Mouse (Mus musculus): ENCODE measurements around the gene Lrmda. TPM values are rescaled to one million over a fixed set of nuclear protein-coding genes. Genes with fewer than 3 reads are reported as not detected.
A peak's percentile ranks its signal among the peaks of the same experiment; 100 is the strongest.

Gene Lrmda
- polyA plus RNA-seq, 1 experiment = not detected

- no peak overlapping the region for H3K4me3 ChIP-seq (ENCODE audit: low read depth, low read length)
- WGBS = 15% methylated on average over 20 of the region's 20 CpGs
- H3K36me3 ChIP-seq (ENCODE audit: control insufficient read depth, insufficient read depth, low read length) = no peaks in the 10 kb centered on the region
- TF ChIP-seq POLR2A (IDR thresholded peaks at IDR 0.05; ENCODE audit: low read depth, low read length) (no peak), CTCF (IDR thresholded peaks at IDR 0.05; ENCODE audit: extremely low read depth, insufficient read length, insufficient replicate concordance, low read depth, low read length) (peak; percentile 45; the same call in 1 of the 2 replicates)
- no peaks in the 10 kb centered on the region; the same call in 1 of the 2 replicates for H3K4me1 ChIP-seq (ENCODE audit: control insufficient read depth, insufficient read depth, insufficient read length, low read length)
- H3K27me3 ChIP-seq (ENCODE audit: control insufficient read depth, insufficient read depth, low read length) = no peaks in the 10 kb centered on the region
- H3K27ac ChIP-seq (ENCODE audit: insufficient read depth, low read depth, low read length) = no peak overlapping the region
Observed at GRCm38 (mm10) chr14:22807726-22808594, 788.4 kb downstream of the Lrmda start.

DNA sequence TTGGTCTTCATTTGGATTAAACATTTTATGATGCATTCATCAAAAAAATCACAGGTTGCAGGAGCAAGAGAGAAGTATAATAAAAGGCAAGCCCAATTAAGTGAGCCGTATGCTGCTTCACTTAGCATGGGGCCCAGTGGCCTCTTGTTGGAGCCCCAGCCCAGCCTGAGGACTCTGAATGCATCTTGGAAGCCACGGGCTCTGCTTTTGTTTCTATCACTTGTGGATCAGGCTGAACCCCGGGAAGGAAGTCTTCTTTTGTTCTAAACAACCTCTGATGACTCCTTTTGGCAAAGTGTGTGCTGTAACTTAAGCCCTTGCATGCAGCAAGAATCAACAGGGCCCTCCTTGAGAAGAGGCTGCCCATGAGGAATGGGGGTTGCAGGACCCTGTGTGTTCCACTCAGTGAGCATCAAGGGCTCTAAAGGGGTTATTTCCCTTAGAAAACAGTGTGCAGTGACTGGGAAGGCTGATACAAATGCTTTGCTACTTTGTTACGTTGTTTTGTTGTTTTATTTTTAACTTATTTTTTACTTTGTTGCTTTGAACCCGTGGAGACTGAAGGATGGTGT lies 789.2 kb downstream of the Lrmda start:
- H3K27ac ChIP-seq (ENCODE audit: insufficient read depth, low read depth, low read length) = no peak overlapping the region
- H3K36me3 ChIP-seq (ENCODE audit: control insufficient read depth, insufficient read depth, low read length) = no peaks in the 10 kb centered on the region
- WGBS = 44% methylated on average over 5 of the region's 5 CpGs
- TF ChIP-seq CTCF (IDR thresholded peaks at IDR 0.05; ENCODE audit: extremely low read depth, insufficient read length, insufficient replicate concordance, low read depth, low read length) (no peak), POLR2A (IDR thresholded peaks at IDR 0.05; ENCODE audit: low read depth, low read length) (no peak)
- H3K27me3 ChIP-seq (ENCODE audit: control insufficient read depth, insufficient read depth, low read length) = no peaks in the 10 kb centered on the region
- H3K4me3 ChIP-seq (ENCODE audit: low read depth, low read length) = no peak overlapping the region
- H3K4me1 ChIP-seq (ENCODE audit: control insufficient read depth, insufficient read depth, insufficient read length, low read length) = no peaks in the 10 kb centered on the region; the same call in 1 of the 2 replicates

DNA sequence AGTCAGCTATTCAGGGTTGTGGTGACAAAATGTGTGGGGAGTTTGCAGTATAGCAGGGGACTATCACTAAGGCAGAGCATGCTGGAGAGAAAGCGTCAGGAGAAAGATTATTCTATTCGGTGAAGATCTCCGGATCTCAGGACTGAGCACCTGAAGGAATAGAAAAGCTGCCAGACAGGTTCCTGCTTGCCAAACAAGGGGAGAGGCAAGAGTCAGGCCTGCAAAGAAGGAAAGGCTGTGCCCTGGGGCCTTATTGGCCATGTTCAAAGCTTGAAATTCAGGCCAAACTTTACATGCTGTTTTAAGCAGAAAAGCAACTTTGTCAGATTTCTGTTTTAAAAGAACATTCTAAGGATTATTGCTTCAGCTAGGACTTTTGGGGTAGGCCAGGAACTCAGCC lies 789.7 kb downstream of the Lrmda start:
- Histone ChIP-seq H3K4me1 (ENCODE audit: control insufficient read depth, insufficient read depth, insufficient read length, low read length) (no peaks in the 10 kb centered on the region; the same call in 1 of the 2 replicates), H3K36me3 (ENCODE audit: control insufficient read depth, insufficient read depth, low read length) (no peaks in the 10 kb centered on the region), H3K4me3 (ENCODE audit: low read depth, low read length) (no peak overlapping the region), H3K27me3 (ENCODE audit: control insufficient read depth, insufficient read depth, low read length) (no peaks in the 10 kb centered on the region), H3K27ac (ENCODE audit: insufficient read depth, low read depth, low read length) (no peak overlapping the region)
- WGBS = 66% methylated on average over 3 of the region's 3 CpGs
- TF ChIP-seq CTCF (IDR thresholded peaks at IDR 0.05; ENCODE audit: extremely low read depth, insufficient read length, insufficient replicate concordance, low read depth, low read length) (no peak), POLR2A (IDR thresholded peaks at IDR 0.05; ENCODE audit: low read depth, low read length) (no peak)

GRCm38 (mm10) chr14:22810531-22810930 lies 791.0 kb downstream of the Lrmda start:
- WGBS = 70% methylated on average over 1 of the region's 1 CpGs
- no peaks in the 10 kb centered on the region for H3K27me3 ChIP-seq (ENCODE audit: control insufficient read depth, insufficient read depth, low read length)
- no peak overlapping the region for H3K27ac ChIP-seq (ENCODE audit: insufficient read depth, low read depth, low read length)
- TF ChIP-seq POLR2A (IDR thresholded peaks at IDR 0.05; ENCODE audit: low read depth, low read length) (no peak), CTCF (IDR thresholded peaks at IDR 0.05; ENCODE audit: extremely low read depth, insufficient read length, insufficient replicate concordance, low read depth, low read length) (no peak)
- H3K4me3 ChIP-seq (ENCODE audit: low read depth, low read length) = no peak overlapping the region
- no peaks in the 10 kb centered on the region; the same call in 1 of the 2 replicates for H3K4me1 ChIP-seq (ENCODE audit: control insufficient read depth, insufficient read depth, insufficient read length, low read length)
- H3K36me3 ChIP-seq (ENCODE audit: control insufficient read depth, insufficient read depth, low read length) = no peaks in the 10 kb centered on the region

DNA sequence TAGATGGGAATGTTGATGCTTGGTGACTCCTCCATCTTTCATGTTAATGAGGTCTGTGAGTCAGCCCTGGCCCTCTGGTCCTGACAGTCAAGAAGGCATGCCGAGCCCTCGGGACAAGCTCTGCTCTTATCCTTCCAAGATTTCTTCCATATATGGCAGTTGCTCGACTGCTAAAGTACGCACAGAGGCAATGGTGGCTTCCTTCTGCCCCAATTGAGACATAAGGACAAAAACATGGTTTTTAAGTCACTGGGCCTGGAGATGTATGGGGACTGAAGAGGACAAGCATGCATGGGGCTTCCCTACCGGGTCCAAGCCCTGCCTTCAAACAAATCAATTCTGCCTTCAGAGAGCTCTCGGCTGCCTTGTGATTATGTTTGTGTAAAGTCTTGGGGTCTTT lies 793.3 kb downstream of the Lrmda start:
- no peaks in the 10 kb centered on the region; the same call in 1 of the 2 replicates for H3K4me1 ChIP-seq (ENCODE audit: control insufficient read depth, insufficient read depth, insufficient read length, low read length)
- no peaks in the 10 kb centered on the region for H3K36me3 ChIP-seq (ENCODE audit: control insufficient read depth, insufficient read depth, low read length)
- no peak for TF ChIP-seq CTCF (IDR thresholded peaks at IDR 0.05; ENCODE audit: extremely low read depth, insufficient read length, insufficient replicate concordance, low read depth, low read length)
- no peak for TF ChIP-seq POLR2A (IDR thresholded peaks at IDR 0.05; ENCODE audit: low read depth, low read length)
- WGBS = 81% methylated on average over 6 of the region's 6 CpGs
- H3K4me3 ChIP-seq (ENCODE audit: low read depth, low read length) = no peak overlapping the region
- no peak overlapping the region for H3K27ac ChIP-seq (ENCODE audit: insufficient read depth, low read depth, low read length)
- H3K27me3 ChIP-seq (ENCODE audit: control insufficient read depth, insufficient read depth, low read length) = no peaks in the 10 kb centered on the region

DNA sequence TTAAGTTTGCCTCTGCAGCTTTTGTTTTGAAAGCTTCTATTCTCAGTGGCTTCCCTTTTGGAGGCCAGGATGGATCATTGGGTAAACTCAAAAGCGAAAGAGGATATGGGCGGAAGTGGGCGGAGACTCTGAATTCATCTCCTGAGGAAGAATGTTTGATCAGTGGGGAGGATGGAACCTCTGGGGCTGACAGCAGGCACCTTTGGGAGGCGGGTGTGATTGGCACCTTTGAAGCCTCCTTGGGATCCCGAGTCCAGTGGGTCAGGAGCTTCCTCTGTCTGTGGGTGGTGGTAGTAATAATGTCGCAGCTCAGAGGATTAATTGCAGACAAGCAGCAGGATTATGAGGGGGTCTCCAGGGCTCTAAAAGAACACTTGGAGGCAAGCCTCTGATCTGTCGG lies 793.9 kb downstream of the Lrmda start:
- Histone ChIP-seq H3K27ac (ENCODE audit: insufficient read depth, low read depth, low read length) (no peak overlapping the region), H3K36me3 (ENCODE audit: control insufficient read depth, insufficient read depth, low read length) (no peaks in the 10 kb centered on the region), H3K4me1 (ENCODE audit: control insufficient read depth, insufficient read depth, insufficient read length, low read length) (no peaks in the 10 kb centered on the region), H3K4me3 (ENCODE audit: low read depth, low read length) (no peak overlapping the region), H3K27me3 (ENCODE audit: control insufficient read depth, insufficient read depth, low read length) (no peaks in the 10 kb centered on the region)
- TF ChIP-seq POLR2A (IDR thresholded peaks at IDR 0.05; ENCODE audit: low read depth, low read length) = no peak
- no peak for TF ChIP-seq CTCF (IDR thresholded peaks at IDR 0.05; ENCODE audit: extremely low read depth, insufficient read length, insufficient replicate concordance, low read depth, low read length)
- 46% methylated on average over 7 of the region's 7 CpGs for WGBS

DNA sequence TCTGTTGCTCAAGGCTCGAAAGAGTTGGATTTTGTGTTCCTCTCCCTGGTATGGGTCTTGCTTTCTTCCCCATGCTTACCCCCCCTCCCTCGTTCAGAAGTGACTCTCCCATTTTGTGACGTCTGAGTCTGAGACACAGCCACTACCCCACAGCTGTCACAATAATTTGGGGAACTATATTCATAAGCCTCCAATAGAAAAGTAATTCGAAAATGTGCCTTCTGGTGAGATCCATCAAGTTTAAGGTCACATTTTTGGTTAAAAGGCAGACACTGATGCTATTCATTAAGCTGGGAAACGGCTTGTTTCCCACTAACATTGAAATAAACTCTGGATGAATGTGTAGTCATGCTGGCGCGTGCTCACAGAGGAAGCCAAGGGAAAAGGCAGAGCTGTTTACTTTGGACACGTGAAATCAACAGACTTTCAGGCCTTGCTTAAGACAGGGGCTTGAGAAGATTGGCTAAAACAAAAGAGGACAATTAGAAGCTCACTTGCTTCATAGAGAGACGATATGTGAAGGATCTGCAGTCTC lies 795.4 kb downstream of the Lrmda start:
- Histone ChIP-seq H3K4me1 (ENCODE audit: control insufficient read depth, insufficient read depth, insufficient read length, low read length) (no peaks in the 10 kb centered on the region), H3K27me3 (ENCODE audit: control insufficient read depth, insufficient read depth, low read length) (no peaks in the 10 kb centered on the region), H3K4me3 (ENCODE audit: low read depth, low read length) (no peak overlapping the region), H3K27ac (ENCODE audit: insufficient read depth, low read depth, low read length) (0 out of 2 replicates have a peak overlapping the region, but pooled peaks have one; percentile 4), H3K36me3 (ENCODE audit: control insufficient read depth, insufficient read depth, low read length) (no peaks in the 10 kb centered on the region)
- WGBS = 65% methylated on average over 9 of the region's 9 CpGs
- TF ChIP-seq POLR2A (IDR thresholded peaks at IDR 0.05; ENCODE audit: low read depth, low read length) (no peak), CTCF (IDR thresholded peaks at IDR 0.05; ENCODE audit: extremely low read depth, insufficient read length, insufficient replicate concordance, low read depth, low read length) (no peak)
